Mouse (Mus musculus): ENCODE results near the gene Higd1b. TPM values are rescaled to one million over a fixed set of nuclear protein-coding genes. Genes with fewer than 3 reads are reported as not detected.

Gene Higd1b
- 2.6 and 2.7 TPM in 2 replicates for polyA plus RNA-seq (2012; rRNA removed)

GRCm38 (mm10) chr11:102835549-102835948 lies at the start of gene Higd1b:
Gene Higd1b (plus strand): TSS chr11:102835849.

GRCm38 (mm10) chr11:102819021-102819782 lies 16.4 kb upstream of the Higd1b start, which contains the start of gene Gjc1:
Gene Gjc1 (minus strand): TSS chr11:102819700.

GRCm38 (mm10) chr11:102880585-102881313 lies 45.1 kb downstream of the Higd1b start, which contains the start of the genes Eftud2 and Ccdc103:
Gene Eftud2 (minus strand): TSS chr11:102880985.
Gene Ccdc103 (plus strand): TSS chr11:102881204.

GRCm38 (mm10) chr11:102884616-102885219 lies 49.1 kb downstream of the Higd1b start, which contains the start of gene Fam187a:
Gene Fam187a (plus strand): TSS chr11:102885169.

Other genes starting within 250 kb of the Higd1b start
- gene Fzd2, start 231.5 kb upstream of the Higd1b start, polyA plus RNA-seq (2012; rRNA removed) = 49.9 and 54.8 TPM in 2 replicates
- 0.06 and 0.19 TPM in 2 replicates for gene Meioc, start 172.1 kb upstream of the Higd1b start, polyA plus RNA-seq (2012; rRNA removed)
- 23.4 and 23.6 TPM in 2 replicates for gene Ccdc43, start 138.1 kb upstream of the Higd1b start, polyA plus RNA-seq (2012; rRNA removed)
- gene Adam11, start 74.4 kb upstream of the Higd1b start, polyA plus RNA-seq (2012; rRNA removed) = 45.3 and 56.2 TPM in 2 replicates
- gene Gjc1, start 16.1 kb upstream of the Higd1b start, polyA plus RNA-seq (2012; rRNA removed) = 62.0 and 72.9 TPM in 2 replicates
- gene Eftud2, start 45.1 kb downstream of the Higd1b start, polyA plus RNA-seq (2012; rRNA removed) = 102 and 110 TPM in 2 replicates
- 1.0 and 1.1 TPM in 2 replicates for gene Ccdc103, start 45.4 kb downstream of the Higd1b start, polyA plus RNA-seq (2012; rRNA removed)
- 0.08 TPM in 1 of 2 replicates, not detected in the other for gene Fam187a, start 49.3 kb downstream of the Higd1b start, polyA plus RNA-seq (2012; rRNA removed)
- gene Gfap, start 65.1 kb downstream of the Higd1b start, polyA plus RNA-seq (2012; rRNA removed) = 0.38 and 0.66 TPM in 2 replicates
- 13.8 and 16.8 TPM in 2 replicates for gene Kif18b, start 89.3 kb downstream of the Higd1b start, polyA plus RNA-seq (2012; rRNA removed)
- 8.8 and 12.1 TPM in 2 replicates for gene C1ql1, start 110.8 kb downstream of the Higd1b start, polyA plus RNA-seq (2012; rRNA removed)
- 35.1 and 36.0 TPM in 2 replicates for gene Nmt1, start 192.3 kb downstream of the Higd1b start, polyA plus RNA-seq (2012; rRNA removed)
- 202 and 211 TPM in 2 replicates for gene Dcakd, start 192.5 kb downstream of the Higd1b start, polyA plus RNA-seq (2012; rRNA removed)

Measured in central nervous system, embryonic 14 days (tissue).